Mouse (Mus musculus) stomach, embryonic 14.5 days (tissue): ENCODE measurements around the gene Csnk1d. TPM values are rescaled to one million over a fixed set of nuclear protein-coding genes. Genes with fewer than 3 reads are reported as not detected.

ENCODE experiments used
- ATAC-seq: fragments of 200-750 bp; cut with Nextera tagmentation; 2 replicates; pipeline ENCODE4 v1.8.0; 2017; ENCODE audit warnings: low read depth, moderate TSS enrichment; ENCODE audit not compliant: insufficient number of reproducible peaks, insufficient read depth, low FRiP score
- H3K27ac ChIP-seq: fragments of 300-500 bp; sonication (generic); 2 replicates; pipeline ENCODE4 v1.5.1; 2014; ENCODE audit warnings: mild to moderate bottlenecking, low read length, moderate library complexity, mixed read lengths
- H3K27me3 ChIP-seq: fragments of 300-500 bp; sonication (generic); 2 replicates; pipeline ENCODE4 v1.6.1; 2014; ENCODE audit warnings: low read length, control low read depth, mixed read lengths; ENCODE audit not compliant: control insufficient read depth, insufficient read depth
- H3K36me3 ChIP-seq: fragments of 300-500 bp; sonication (generic); 2 replicates; pipeline ENCODE4 v1.6.1; 2014; ENCODE audit warnings: mild to moderate bottlenecking, control low read depth, low read length, moderate library complexity, mixed read lengths; ENCODE audit not compliant: control insufficient read depth, insufficient read depth
- H3K4me1 ChIP-seq: fragments of 300-500 bp; sonication (generic); 2 replicates; pipeline ENCODE4 v1.6.1; 2014; ENCODE audit warnings: low read length, control low read depth, mixed read lengths; ENCODE audit not compliant: control insufficient read depth, insufficient read depth
- H3K4me2 ChIP-seq: fragments of 300-500 bp; sonication (generic); replicated peaks from 2 replicates; pipeline ENCODE4 v1.6.1; 2014; ENCODE audit warnings: low read depth, low read length, control low read depth
- H3K4me3 ChIP-seq: fragments of 300-500 bp; sonication (generic); 2 replicates; pipeline ENCODE4 v1.5.1; 2014; ENCODE audit warnings: low read depth, low read length, control low read depth
- H3K9ac ChIP-seq: fragments of 300-500 bp; sonication (generic); replicated peaks from 2 replicates; pipeline ENCODE4 v1.6.1; 2014; ENCODE audit warnings: low read depth, mild to moderate bottlenecking, control low read depth, low read length, moderate library complexity, mixed read lengths
- H3K9me3 ChIP-seq: fragments of 300-500 bp; sonication (generic); 2 replicates; pipeline ENCODE4 v1.6.1; 2016; ENCODE audit warnings: low read depth, low read length, control low read depth; ENCODE audit not compliant: control insufficient read depth
- WGBS: fragments of 180-500 bp; shearing (Covaris S2); extraction: QIAGEN DNeasy Blood & Tissue Kit; methylation state at CpG from one replicate; pipeline ENCODE4 v1.1.7; 2014; 5-methylcytosine and 5-hydroxymethylcytosine counted together
- polyA plus RNA-seq: library from polyadenylated mRNA; unstranded; fragments of >200 nt; fragmentation: Nextera tagmentation; extraction: Ambion mirVana; gene quantifications from 2 replicates; pipeline ENCODE4 v1.2.1, GENCODE M21; 2014

Csnk1d gene
- polyA plus RNA-seq, 1 experiment from 2014 or later, result 70.6 TPM

- Histone ChIP-seq H3K4me1 (no peaks in the 10 kb centered on the region), H3K27ac (no peak overlapping the region), H3K36me3 (no peaks in the 10 kb centered on the region), H3K9ac (no peak overlapping the region), H3K4me3 (no peak overlapping the region), H3K9me3 (no peaks in the 10 kb centered on the region), H3K27me3 (no peaks in the 10 kb centered on the region), H3K4me2 (no peak overlapping the region)
- 35% methylated on average over 6 of the region's 6 CpGs for WGBS
- ATAC-seq, result no peak
These were observed 24.3 kb upstream of the Csnk1d start for GRCm38 (mm10) chr11:121015472-121015871.

DNA sequence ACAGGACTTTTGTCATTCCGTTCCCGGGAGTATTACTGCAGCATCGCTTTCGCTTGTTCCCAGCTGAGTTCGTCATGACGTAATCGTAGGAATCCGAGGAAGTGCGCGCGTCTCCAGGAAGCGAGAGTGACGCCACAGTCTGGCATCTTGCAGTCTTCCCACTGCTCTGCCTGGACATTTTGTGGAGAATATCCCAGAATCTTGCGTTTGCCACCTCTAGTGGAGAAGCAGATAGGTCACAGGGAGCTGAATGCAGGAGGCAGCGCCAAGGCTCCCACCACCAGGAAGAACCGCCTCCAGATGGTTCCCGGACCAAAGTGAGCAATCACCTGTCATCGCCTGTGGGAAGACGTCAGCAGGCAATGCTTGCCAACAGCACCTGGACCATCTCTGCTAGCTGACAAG is 23.8 kb upstream of the Csnk1d start:
- Histone ChIP-seq H3K4me3 (no peak overlapping the region), H3K9me3 (no peaks in the 10 kb centered on the region), H3K9ac (no peak overlapping the region), H3K4me1 (no peaks in the 10 kb centered on the region), H3K27me3 (no peaks in the 10 kb centered on the region), H3K27ac (no peak overlapping the region), H3K36me3 (no peaks in the 10 kb centered on the region), H3K4me2 (peak overlapping the region; percentile 36)
- WGBS, result 41% methylated on average over 19 of the region's 19 CpGs
- ATAC-seq, result 0 out of 2 replicates have a peak, but pooled peaks have one; percentile 33

- H3K4me1 ChIP-seq, result no peaks in the 10 kb centered on the region
- 81% methylated on average over 7 of the region's 7 CpGs for WGBS
- no peaks in the 10 kb centered on the region for H3K36me3 ChIP-seq
- no peak for ATAC-seq
- no peak overlapping the region for H3K9ac ChIP-seq
- no peak overlapping the region for H3K4me2 ChIP-seq
- no peak overlapping the region for H3K4me3 ChIP-seq
- H3K27me3 ChIP-seq, result no peaks in the 10 kb centered on the region
- H3K9me3 ChIP-seq, result no peaks in the 10 kb centered on the region
- no peak overlapping the region for H3K27ac ChIP-seq
These were observed 22.5 kb upstream of the Csnk1d start for GRCm38 (mm10) chr11:121013656-121014055.

GRCm38 (mm10) chr11:121010044-121010755 is 19.1 kb upstream of the Csnk1d start:
- H3K27ac ChIP-seq, result no peak overlapping the region
- H3K36me3 ChIP-seq, result no peaks in the 10 kb centered on the region
- WGBS, result 96% methylated on average over 3 of the region's 3 CpGs
- no peak overlapping the region for H3K4me2 ChIP-seq
- no peak overlapping the region for H3K9ac ChIP-seq
- no peaks in the 10 kb centered on the region for H3K4me1 ChIP-seq
- no peak for ATAC-seq
- no peak overlapping the region for H3K4me3 ChIP-seq
- H3K9me3 ChIP-seq, result no peaks in the 10 kb centered on the region
- no peaks in the 10 kb centered on the region for H3K27me3 ChIP-seq

GRCm38 (mm10) chr11:121006184-121006583 is 15.1 kb upstream of the Csnk1d start:
- H3K27ac ChIP-seq, result no peak overlapping the region
- H3K36me3 ChIP-seq, result no peaks in the 10 kb centered on the region
- no peak for ATAC-seq
- no peaks in the 10 kb centered on the region for H3K27me3 ChIP-seq
- H3K4me1 ChIP-seq, result no peaks in the 10 kb centered on the region
- no peak overlapping the region for H3K4me3 ChIP-seq
- H3K4me2 ChIP-seq, result no peak overlapping the region
- WGBS, result 70% methylated on average over 6 of the region's 6 CpGs
- H3K9me3 ChIP-seq, result no peaks in the 10 kb centered on the region
- H3K9ac ChIP-seq, result no peak overlapping the region

- no peak overlapping the region for H3K4me3 ChIP-seq
- H3K4me2 ChIP-seq, result no peak overlapping the region
- H3K9me3 ChIP-seq, result no peaks in the 10 kb centered on the region
- no peaks in the 10 kb centered on the region for H3K27me3 ChIP-seq
- no peaks in the 10 kb centered on the region for H3K4me1 ChIP-seq
- H3K36me3 ChIP-seq, result no peaks in the 10 kb centered on the region
- H3K27ac ChIP-seq, result no peak overlapping the region
- WGBS, result 51% methylated on average over 5 of the region's 5 CpGs
- no peak overlapping the region for H3K9ac ChIP-seq
- no peak for ATAC-seq
These were observed 13.2 kb upstream of the Csnk1d start for GRCm38 (mm10) chr11:121004281-121004680.

DNA sequence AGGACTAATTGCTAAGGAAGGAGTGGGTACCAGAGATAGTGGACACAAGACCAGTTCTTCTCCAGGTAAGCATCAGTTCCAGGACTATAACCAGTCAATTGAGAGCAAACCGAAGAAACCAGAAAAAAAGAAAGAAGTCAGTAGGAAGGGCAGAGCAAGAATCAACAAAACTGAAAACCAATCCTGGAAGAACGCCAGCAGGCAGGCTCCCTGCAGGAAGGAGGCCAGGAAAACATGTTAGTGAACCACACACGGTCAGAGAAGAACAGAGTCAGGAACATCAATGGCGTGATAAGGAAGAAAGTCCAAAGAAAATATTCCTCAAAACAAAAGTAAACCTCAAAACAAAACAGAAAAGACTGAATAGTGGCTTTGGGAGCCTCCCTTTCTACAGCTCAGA is 10.8 kb upstream of the Csnk1d start:
- Histone ChIP-seq H3K9me3 (no peaks in the 10 kb centered on the region), H3K27me3 (no peaks in the 10 kb centered on the region), H3K27ac (no peak overlapping the region), H3K9ac (no peak overlapping the region), H3K4me1 (no peaks in the 10 kb centered on the region), H3K4me3 (no peak overlapping the region), H3K4me2 (no peak overlapping the region), H3K36me3 (no peaks in the 10 kb centered on the region)
- 35% methylated on average over 4 of the region's 4 CpGs for WGBS
- ATAC-seq, result no peak

DNA sequence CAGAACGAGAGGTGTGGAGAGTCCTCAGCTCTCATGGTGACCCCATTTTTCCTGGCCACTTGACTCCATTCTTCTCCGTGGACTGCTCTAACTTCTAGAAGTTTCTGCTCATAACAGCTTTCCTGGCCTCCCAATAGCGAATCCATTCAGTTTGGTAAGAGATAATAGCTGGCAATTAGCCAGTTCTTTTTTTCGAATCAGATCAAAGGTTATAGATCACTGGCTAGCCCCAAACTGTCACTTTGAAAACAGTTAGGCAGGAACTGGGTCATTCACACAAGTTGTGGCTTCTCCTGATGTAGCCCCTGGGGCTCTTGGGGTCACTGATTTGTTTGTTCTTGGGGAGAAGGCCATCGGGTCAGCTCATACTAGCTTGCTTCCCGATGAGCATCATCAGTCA is 3.6 kb upstream of the Csnk1d start:
- H3K36me3 ChIP-seq, result no peaks in the 10 kb centered on the region
- no peak for ATAC-seq
- no peaks in the 10 kb centered on the region for H3K27me3 ChIP-seq
- H3K27ac ChIP-seq, result no peak overlapping the region
- no peak overlapping the region for H3K9ac ChIP-seq
- H3K4me3 ChIP-seq, result no peak overlapping the region
- no peaks in the 10 kb centered on the region for H3K9me3 ChIP-seq
- WGBS, result 71% methylated on average over 6 of the region's 6 CpGs
- H3K4me2 ChIP-seq, result no peak overlapping the region
- H3K4me1 ChIP-seq, result peaks cover 10% of the 10 kb centered on the region; the same call in 1 of the 2 replicates

DNA sequence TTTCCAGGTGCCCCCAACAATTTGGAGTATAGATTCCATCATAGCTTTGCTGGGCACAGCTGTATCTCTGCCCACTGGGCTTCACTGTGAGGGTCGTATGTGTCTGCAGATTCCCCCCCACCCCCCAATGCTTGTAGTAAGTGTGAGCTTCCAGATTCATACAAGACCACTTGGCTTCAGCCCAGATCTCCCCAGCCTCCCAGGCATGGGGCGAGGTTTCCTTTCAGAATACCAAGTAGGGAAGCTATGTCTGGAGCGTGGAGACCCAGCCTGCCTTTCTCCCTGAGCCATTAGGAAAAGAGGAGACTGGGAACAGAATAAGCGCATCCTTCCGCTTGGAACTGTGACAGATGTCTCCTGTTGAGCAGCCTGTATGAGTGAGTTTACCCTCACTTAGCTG is 2.5 kb upstream of the Csnk1d start:
- Histone ChIP-seq H3K4me1 (peaks cover 20% of the 10 kb centered on the region; the same call in 1 of the 2 replicates), H3K4me3 (no peak overlapping the region), H3K27me3 (no peaks in the 10 kb centered on the region), H3K36me3 (no peaks in the 10 kb centered on the region), H3K9ac (no peak overlapping the region), H3K4me2 (no peak overlapping the region), H3K27ac (no peak overlapping the region), H3K9me3 (no peaks in the 10 kb centered on the region)
- no peak for ATAC-seq
- WGBS, result 77% methylated on average over 5 of the region's 5 CpGs
